Mouse (Mus musculus): ENCODE measurements around the gene Pop5.

Pop5 gene

GRCm38 (mm10) chr5:115266787-115267468 lies 31.3 kb downstream of the Pop5 start:
- no peak for DNase-seq

GRCm38 (mm10) chr5:115267469-115268045 lies 31.9 kb downstream of the Pop5 start:
- DNase-seq, result no peak

GRCm38 (mm10) chr5:115268266-115268665 lies 32.6 kb downstream of the Pop5 start:
- DNase-seq, result no peak

GRCm38 (mm10) chr5:115269969-115270368 lies 34.3 kb downstream of the Pop5 start:
- no peak for DNase-seq

DNA sequence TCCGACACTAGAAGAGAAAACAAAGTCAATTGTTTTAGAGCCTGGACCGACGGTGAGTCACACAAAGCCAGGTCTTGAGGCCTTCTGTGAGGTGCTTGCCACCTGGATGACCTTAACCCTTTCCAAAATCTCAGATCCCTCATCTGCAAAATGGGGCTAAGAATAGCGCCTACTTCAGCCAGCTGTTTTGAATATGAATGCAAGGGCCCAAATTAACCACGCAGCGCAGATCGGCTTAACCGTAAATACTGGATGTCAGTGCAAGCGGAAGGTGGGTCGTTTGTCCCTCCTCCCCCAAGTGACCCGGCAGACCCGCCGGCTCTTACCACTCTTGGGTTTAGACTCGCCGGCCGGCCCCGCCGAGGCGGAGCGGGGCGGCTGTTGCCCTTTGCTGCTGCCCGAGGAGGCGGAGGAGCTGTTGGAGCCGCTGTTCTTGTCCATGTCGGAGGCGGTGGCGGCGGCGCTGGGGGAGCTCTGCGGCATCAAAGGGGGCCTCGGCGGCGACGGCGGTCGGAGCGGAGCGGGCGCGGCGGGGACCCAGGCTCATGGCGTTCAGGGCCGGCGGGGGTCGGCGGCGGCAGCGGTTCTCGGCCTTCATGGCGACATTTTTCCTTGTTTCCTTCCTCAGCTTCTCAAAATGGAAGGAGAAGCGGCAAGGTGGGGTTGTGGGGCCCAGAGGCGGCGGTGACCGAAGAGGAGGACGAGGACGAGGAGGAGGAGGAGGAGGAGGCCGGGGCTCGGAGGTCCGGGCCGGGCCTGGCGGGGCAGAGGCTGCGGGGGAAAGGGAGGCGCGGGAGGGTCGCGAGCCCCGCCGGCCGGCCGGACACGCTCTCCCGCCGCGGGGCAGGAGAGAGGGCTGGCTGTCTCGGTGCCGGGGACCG lies 36.5 kb downstream of the Pop5 start:
- no peak for DNase-seq

GRCm38 (mm10) chr5:115272812-115273548 lies 37.3 kb downstream of the Pop5 start, which contains the start of gene Rnf10:
Rnf10 (minus strand) TSS chr5:115272898.
- DNase-seq, result peak; percentile 98

DNA sequence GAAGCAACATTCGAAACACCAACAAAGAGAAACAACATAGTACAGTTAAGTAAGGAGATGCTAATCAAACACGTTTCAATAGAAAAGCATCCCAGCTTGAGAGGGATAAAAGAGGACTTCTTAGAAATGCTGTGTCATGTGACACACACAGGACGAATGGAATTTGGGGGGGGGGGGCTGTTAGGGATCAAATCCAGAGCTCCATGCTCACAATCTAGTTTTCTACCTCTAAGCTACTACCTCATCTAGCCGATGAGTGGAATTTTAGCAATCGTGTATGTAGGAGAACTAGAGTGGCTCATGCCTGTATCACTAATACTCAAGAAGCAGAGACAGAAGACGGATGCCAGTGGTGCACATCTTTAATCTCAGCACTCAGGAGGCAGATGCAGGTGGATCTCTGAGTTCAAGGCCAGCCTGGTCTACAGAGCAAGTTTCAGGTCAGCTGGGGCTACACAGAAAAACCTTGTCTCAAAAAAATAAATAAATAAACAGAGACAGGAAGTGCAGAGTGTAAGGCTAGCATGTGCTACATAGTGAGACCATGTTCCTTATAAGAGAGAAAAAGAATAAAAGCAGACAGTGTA lies 38.0 kb downstream of the Pop5 start:
- DNase-seq, result no peak

- DNase-seq, result no peak
Observed at GRCm38 (mm10) chr5:115274353-115274752, 38.7 kb downstream of the Pop5 start.

DNA sequence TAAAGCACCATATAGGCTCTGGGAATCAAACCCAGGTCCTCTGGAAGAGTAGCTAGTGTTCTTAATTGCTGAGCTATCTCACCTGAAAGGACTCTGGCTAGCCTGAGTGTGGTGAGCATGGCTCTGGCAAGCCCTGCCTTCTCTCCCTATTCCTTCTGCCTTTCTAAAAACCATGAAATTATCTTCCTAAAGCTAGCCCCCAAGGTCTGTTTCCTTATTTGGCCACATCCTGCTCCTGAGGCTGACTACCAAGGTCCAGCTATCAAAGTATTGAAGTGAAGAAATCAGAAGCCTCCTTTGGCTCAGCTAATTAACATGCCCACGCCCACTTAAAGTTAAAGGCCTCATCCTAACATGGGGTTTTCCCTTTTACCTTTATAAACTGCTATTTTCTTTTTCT lies 39.1 kb downstream of the Pop5 start:
- no peak for DNase-seq

- DNase-seq, result peak; percentile 63
Observed at GRCm38 (mm10) chr5:115275998-115276397, 40.4 kb downstream of the Pop5 start.

DNA sequence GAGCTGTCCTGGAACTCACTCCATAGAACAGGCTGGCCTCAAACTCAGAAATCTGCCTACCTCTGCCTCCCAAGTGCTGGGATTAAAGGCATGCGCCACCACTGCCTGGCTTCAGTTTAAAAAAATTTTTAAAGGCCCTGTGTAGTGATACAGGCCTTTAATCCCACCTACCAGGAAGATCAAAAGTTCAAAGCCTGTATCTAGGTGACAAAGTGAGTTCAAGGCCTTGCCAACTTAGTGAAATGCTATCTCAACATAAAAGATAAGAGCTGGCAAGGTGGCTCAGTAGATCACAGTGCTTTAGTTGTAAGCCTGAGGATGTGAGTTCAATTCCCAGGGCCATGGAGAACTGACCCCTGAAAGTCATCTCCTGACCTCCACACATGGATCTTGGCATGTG lies 42.4 kb downstream of the Pop5 start:
- no peak for DNase-seq

DNA sequence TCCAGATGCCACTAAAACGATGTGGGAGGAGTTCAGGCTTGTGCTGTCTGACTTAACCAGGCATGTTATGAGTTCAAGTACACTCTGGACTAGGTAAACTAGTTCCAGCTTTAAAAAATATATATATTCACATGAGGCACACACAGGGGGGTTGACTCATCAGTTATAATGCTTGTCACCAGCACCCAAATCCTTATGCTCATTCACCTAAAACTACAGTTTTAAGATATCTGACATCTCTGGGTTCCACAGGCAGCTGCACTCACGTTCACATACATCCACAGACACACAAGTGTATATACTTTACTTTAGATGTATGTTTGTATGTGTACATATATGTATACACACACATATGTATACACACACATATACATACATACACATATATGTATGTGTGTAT lies 43.1 kb downstream of the Pop5 start:
- no peak for DNase-seq

- peak; percentile 89 for DNase-seq
Observed at GRCm38 (mm10) chr5:115279226-115280049, 43.8 kb downstream of the Pop5 start, which contains the start of gene Coq5. Coq5 (plus strand) TSS chr5:115279666.

- peak; percentile 39 for DNase-seq
Observed at GRCm38 (mm10) chr5:115280050-115280687, 44.5 kb downstream of the Pop5 start.

- DNase-seq, result no peak
Observed at GRCm38 (mm10) chr5:115284735-115285134, 49.1 kb downstream of the Pop5 start.

DNA sequence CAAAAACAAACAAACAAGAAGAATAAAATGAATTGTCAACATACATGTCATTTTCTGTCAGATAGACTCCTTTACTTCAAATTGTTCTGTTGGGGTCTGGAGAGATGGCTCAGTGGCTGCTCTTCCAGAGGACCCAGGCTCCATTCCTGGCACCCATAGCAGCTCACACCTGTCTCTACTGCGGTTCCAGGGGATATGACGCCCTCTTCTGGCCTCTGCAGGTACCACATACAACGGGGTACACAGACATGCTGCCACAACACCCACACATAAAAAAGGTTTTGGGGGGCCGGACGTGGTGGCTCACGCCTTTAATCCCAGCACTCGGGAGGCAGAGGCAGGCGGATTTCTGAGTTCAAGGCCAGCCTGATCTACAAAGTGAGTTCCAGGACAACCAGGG lies 58.5 kb downstream of the Pop5 start:
- DNase-seq, result no peak

All from retina, postnatal 1 day (tissue).